Mouse (Mus musculus) lung, postnatal 25 days (tissue): Measurements from ENCODE around the gene Gm10300.
A peak's percentile ranks its signal among the peaks of the same experiment; 100 is the strongest.

ENCODE experiments used
- DNase-seq: peaks from one replicate; pipeline ENCODE4 v3.0.0; 2022; ENCODE audit warnings: low spot score

Gene Gm10300

DNA sequence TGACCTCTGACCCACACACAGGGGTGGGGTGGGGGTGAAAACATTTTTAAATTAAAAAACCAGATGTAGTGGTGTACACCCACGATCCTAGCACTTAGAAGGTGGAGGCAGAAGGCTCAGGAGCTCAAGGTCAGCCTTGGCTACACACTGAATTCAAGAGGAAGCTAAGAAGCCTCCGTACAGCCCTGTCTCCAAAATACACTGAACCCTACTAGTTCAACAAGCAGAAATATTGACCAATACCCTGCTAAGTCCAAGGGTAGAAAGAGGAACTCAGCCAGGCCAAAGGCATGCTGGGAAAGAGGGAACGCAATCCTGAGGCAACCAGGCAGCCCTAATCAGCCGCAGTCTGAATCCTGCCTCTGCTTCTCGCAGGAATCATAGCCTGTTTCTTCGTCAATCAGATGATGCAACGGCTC, 3.8 kb downstream of the Gm10300 start:
- DNase-seq, result peak; percentile 61

DNA sequence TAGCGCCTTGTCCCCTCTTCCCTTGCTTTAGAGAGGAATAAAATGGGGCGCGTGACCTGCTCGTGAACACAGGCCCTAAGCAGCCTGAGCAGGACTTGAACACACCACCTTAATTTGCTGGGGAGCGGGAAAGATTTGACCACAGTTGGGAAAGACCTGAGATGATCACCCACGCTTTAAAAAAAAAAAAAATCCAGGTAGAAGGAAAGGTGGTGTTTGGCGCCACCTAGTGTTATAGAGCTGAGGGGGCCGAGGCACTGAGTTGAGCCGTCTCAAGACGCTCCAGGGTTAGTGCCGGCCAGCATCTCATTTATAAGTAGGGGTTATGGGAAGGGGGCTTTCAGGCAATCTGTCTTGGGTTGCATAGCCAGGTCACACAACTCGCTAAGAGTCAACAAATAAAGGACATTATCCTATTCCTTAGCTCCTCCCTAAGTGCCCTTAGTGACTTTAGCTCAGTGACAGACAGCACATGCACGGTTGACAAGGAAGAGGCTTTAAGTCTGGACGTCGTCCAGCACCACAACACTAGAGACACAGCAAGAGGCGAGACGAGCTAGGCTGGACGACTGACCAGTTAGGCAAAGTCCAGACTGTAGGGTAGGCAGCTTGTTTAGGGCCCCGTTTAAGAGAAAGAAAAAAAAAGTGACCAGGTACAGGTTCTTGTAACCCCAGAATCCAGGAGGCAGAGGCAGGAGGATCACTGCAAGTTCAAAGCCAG, 5.2 kb downstream of the Gm10300 start:
- DNase-seq, result peak; percentile 73

DNA sequence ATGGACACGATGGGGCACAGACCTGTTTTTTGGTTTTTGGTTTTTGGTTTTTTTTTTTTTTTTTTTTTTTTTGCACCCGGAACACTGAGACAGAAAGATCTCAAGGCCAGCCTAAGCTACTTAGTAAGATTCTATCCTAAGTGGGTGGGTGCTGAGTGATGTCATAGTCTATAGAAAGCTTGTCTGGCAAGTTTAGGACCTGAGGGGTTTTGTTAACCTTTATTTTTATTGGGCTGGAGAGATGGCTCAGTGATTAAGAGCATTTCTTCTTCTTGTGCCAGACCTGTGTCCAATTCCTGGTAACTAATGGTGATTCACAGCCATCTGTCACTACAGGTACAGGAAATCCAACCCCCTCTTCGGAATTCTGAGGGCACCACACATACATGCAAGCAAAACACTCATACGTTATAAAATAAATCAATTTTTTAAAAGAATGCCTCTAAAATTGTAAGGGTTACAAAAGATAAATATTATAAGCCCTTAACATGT, 6.0 kb downstream of the Gm10300 start:
- DNase-seq, result no peak

DNA sequence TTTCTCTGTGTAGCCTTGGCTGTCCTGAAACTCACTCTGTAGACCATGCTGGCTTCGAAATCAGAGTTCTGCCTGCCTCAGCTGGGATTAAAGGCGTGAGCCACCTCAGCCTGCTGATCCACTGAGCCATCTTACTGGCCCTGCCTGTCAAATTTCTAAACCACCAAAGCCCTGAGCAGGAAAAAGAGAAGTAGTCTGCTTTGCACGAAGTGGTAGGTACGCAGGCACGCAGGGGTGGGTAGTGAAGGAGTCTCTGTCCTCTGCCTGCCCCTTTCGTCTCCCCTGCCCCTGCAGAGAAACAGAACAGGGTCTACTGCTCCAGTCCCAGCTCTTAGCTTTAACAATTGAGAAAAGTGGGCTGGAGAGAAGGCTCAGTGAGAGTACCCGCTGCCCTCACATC, 10.6 kb downstream of the Gm10300 start:
- DNase-seq, result no peak

DNA sequence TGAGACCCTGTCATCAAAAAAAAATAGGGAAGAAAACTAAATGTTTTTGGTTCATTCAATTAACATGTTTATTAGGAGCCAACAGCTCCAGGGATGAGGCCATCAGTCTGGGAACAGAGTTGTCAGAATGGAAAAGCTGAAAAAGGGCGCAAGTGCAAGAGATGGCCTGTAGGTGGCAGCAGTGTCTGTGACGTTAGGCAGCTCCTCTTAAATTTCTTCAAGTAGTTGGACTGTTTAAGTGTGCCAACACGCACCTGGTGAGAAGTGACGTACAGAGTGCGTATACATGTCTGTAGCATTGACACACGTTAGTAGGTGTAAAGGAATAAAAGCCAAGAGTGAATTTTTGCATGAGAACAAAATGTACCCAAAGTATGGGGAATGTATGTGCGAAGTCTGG, 14.4 kb downstream of the Gm10300 start:
- peak; percentile 55 for DNase-seq

DNA sequence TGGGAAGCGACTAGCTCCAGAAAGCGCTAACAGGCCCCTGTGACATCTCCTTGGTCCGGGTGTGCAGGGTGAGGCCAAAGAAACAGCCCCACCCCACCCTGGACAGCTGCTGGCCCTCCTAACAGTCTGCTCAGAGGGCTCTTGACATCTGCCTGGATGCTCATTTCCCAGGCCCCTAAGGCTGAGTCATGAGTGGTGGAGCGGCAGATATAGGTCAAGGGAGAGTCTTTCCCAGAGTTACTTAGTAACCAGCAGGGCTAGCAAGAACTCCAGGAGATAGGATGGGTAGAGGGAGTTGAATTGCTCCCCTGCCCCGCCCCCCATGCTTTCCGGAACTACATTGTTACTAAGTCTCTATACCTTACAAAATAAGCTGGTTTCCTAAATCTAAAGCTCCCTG, 18.6 kb downstream of the Gm10300 start:
- no peak for DNase-seq

DNA sequence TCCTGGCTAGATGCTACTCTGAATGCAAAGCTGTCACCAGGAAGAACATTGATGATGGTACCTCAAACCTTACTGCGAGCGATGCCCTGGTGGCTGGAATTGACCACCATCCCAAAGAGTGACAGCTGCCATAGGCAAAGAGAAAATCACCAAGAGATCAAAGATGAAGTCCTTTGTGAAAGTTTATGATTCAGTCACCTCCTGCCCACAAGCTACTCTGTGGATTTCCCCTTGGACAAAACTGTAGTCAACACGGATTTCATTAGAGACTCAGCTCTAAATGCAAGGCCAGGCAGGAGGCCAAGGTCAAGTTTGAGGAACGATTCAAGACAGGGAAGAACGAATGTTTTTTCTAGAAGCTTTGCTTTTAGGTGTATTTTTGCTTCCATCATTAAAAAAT, 19.4 kb downstream of the Gm10300 start:
- no peak for DNase-seq

DNA sequence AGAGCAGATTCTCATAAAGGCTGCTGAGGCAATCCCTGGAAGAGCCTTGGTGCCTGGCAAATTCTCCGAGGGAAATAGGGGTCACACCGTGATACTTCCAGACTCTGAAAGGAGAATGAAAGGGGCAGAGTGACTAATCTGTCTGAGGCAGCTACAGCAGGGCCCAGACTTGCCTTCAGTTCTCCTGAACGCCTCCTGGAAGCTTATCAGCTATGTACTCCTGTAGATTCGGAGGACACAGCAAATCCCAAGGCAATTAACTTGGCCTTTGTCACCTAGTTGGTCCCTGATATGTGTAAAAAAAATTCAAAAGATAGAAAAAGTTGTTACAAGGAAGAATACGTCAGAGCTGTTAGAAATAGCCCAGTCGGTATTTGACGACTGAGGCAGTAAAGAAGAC, 20.5 kb downstream of the Gm10300 start:
- no peak for DNase-seq

DNA sequence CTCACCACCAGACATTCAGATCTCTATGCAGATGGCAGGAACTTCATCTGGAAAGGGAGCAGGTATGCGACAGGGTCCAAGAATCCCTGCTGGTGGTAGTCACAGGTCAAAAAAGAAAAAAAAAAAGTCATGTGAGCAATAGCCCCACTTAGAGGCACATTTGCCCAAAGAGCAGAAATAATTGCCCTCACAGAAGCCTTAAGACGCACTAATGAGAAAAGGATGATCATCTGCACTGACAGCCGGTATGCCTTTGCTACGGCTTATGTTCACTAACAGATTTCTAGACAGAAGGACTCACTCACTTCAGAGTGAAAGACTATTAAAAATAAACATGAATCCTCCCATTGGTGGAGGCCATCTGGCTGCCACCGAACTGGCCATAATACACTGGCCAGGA, 25.1 kb downstream of the Gm10300 start:
- no peak for DNase-seq

DNA sequence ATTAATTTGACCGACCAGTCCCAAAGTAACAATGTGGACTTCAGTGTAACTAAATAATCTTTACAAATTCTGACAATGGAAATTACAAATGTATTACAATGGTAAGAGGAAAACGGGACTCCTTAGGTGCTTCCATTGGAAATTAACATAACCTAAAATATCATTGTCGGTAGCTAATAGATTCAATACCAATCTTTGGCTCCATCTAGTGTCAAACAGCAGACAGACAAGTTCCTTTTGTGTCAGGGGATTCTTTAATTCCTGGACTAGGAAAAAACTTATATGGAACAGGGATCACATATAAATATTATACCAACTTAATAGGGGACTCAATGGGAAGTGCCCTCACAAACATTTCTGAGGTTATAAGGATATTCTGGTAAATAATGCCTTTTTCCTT, 26.7 kb downstream of the Gm10300 start:
- no peak for DNase-seq

DNA sequence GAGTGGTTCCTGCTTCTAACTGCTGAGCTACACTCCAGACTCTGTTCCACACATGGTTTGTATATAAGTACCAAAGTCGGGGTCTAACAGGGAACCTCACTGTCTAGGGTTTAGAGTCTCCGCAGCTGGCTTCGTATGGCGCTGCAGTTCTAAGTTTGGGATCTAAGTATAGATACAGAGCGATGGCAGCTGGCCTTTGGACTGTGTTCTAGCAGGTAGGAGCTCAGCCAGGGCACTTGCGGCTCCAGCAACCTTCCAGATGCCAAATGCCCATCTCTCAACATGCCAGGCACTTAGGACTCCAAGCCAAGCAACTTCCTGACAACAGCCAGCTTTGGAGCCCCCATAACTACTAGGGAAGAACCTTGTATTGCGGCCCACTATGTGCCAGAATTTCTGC, 33.7 kb downstream of the Gm10300 start:
- no peak for DNase-seq

DNA sequence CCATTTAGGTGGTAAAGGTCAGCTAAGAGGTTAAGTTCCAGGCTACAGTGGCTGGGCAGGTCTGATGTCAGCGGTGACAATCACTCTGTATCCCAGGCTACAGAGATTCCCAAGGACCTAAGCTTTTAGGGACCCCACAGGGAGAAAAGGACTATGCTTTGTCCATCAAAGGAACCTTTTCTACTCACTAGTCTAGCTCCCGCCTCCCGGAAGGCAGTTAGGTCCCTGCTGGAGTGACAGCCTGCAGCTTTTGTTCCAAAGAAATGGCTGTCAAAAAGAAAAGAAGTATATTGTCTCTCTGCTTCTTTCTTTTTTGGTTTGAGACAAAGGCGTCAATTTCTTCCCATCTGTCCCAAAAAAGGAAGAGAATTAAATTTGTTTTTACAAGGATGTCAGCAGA, 36.7 kb downstream of the Gm10300 start:
- no peak for DNase-seq

DNA sequence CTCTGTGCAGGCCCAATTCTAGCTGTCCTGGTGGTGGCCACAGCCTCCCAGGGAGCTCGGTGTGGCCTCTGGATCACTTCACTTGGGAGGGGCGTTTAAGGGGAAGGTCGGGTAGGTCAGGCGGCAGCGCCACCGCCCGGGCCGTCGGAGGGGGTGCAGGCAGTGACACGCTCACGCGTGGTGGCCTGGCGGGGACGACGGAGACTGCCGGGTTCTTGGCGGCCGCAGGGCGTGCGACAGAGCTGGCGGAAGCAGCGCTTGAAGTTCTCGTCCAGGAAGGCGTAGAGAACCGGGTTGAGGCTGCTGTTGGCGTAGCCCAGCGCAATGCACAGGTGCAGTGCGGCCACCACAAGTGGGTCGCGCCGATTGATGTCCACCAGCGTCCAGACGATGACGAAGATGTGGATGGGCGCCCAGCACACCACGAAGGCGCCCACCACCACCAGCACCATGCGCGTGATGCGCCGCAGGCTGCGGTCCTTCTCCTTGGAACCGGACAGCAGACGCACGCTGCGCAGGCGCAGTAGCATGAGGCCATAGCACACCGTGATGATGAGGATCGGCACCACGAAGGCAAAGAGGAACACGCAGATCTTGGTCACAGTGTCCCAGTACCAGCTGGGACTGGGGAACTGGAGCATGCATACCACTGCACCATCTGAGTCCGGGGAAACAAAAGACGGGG, 39.1 kb downstream of the Gm10300 start:
- no peak for DNase-seq

DNA sequence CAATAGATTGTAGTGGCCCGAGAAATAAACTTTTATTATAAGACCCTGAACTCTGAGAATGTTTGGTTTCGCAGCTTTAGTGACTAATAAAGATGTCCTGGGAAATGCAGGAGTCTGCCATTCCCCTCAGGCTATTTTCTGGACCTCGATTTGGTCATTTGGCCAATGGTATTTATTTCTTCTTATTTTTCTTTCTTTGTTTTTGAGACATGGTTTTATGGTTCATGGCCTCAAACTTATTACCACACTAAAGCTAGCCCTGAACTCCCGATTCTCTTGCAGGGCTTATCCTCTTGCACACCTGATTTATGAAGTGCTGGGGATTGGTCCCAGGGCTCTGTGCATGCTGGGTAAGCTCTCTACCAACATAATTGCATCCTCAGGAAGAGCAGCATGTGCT, 41.8 kb downstream of the Gm10300 start:
- no peak for DNase-seq

DNA sequence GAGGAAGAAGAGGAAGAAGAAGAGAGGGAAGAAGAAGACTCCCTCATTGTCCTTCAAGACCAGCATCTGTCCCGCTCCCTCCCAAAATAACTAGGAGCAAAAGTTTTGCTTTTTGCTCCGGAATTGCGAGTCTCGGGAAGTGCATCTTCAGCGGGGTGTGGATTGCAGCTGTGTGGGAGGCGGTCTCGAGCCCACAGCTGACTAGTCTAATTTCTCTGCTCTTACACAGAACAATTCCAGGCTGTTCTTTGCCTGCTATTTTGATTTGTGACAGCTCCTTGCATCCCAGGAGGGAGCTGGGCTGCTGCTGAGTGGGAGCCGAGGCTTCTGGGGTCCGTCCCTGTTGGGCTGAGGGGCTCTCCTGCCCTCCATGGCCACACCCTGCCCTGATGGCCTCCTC, 45.1 kb downstream of the Gm10300 start:
- no peak for DNase-seq

DNA sequence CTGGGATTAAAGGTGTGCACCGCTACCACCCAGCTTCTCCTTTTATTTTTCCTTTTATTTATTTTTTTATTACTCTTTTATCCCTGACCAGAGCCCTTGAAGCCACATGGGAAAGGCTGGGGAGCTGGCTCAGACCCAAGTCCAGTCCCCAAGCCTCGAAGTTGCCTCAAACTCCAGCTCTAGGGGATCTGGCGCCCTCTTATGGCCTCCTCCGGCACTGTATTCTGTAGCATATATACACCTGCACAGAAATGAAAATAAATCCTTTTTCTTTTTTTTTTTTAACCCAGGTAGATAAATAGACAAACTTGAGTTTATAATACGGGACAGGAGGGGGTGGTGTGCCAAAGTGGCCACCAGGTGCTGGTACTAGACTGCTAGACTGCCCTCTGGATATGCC, 47.2 kb downstream of the Gm10300 start:
- no peak for DNase-seq

DNA sequence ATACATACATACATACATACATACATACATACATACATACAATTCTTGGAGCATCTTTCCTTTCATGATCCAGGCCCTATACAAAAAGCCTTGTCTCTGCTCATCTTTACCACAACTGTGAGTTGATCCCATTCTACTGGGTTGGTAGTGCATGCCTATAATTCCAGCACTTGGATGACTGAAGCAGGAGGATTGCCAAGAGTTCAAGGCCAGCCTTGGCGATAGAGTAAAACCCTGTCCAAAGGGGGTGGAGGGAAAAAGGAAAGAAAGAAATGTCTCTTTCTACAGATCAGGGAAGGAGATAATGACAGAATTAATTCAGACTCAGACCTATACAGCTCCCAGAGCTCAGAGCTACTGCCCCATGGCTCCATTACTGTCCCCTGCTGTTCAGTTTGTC, 48.7 kb downstream of the Gm10300 start:
- no peak for DNase-seq
